Mouse (Mus musculus) forebrain, embryonic 11.5 days (tissue): ENCODE measurements around the gene Scgb2b3. TPM values are rescaled to one million over a fixed set of nuclear protein-coding genes. Genes with fewer than 3 reads are reported as not detected.

Source experiments
- ATAC-seq: fragments of 200-750 bp; cut with Nextera tagmentation; replicated peaks from 2 replicates; pipeline ENCODE4 v1.8.0; 2017; ENCODE audit warnings: moderate TSS enrichment; ENCODE audit not compliant: low FRiP score
- DNase-seq: peaks from one replicate; pipeline ENCODE4 v3.0.0-alpha.2; 2017; ENCODE audit warnings: low spot score
- H3K27ac ChIP-seq: fragments of 300-500 bp; sonication (generic); 2 replicates; pipeline ENCODE4 v1.5.1; 2014; ENCODE audit warnings: low read depth, low read length
- H3K27me3 ChIP-seq: fragments of 300-500 bp; sonication (generic); 2 replicates; pipeline ENCODE4 v1.6.1; 2014; ENCODE audit warnings: mild to moderate bottlenecking, low read length, mixed read lengths; ENCODE audit not compliant: control insufficient read depth, insufficient read depth
- H3K36me3 ChIP-seq: fragments of 300-500 bp; sonication (generic); 2 replicates; pipeline ENCODE4 v1.6.1; 2014; ENCODE audit warnings: mild to moderate bottlenecking, low read length, moderate library complexity, mixed read lengths; ENCODE audit not compliant: control insufficient read depth, insufficient read depth
- H3K4me1 ChIP-seq: fragments of 300-500 bp; sonication (generic); replicated peaks from 2 replicates; pipeline ENCODE4 v1.6.1; 2014; ENCODE audit warnings: low read length, mixed read lengths; ENCODE audit not compliant: control insufficient read depth, insufficient read depth
- H3K4me2 ChIP-seq: fragments of 300-500 bp; sonication (generic); 2 replicates; pipeline ENCODE4 v1.6.1; 2014; ENCODE audit warnings: low read depth, mild to moderate bottlenecking, low read length, moderate library complexity, mixed read lengths; ENCODE audit not compliant: severe bottlenecking
- H3K4me3 ChIP-seq: fragments of 300-500 bp; sonication (generic); 2 replicates; pipeline ENCODE4 v1.5.1; 2014; ENCODE audit warnings: low read depth, low read length
- H3K9ac ChIP-seq: fragments of 300-500 bp; sonication (generic); 2 replicates; pipeline ENCODE4 v1.6.1; 2014; ENCODE audit warnings: low read length
- H3K9me3 ChIP-seq: fragments of 300-500 bp; sonication (generic); 2 replicates; pipeline ENCODE4 v1.6.1; 2016; ENCODE audit warnings: low read length, mixed read lengths; ENCODE audit not compliant: control insufficient read depth
- WGBS: fragments of 180-500 bp; shearing (Covaris S2); extraction: QIAGEN DNeasy Blood & Tissue Kit; methylation state at CpG from one replicate; pipeline ENCODE4 v1.1.7; 2014; 5-methylcytosine and 5-hydroxymethylcytosine counted together
- polyA plus RNA-seq: library from polyadenylated mRNA; unstranded; fragments of >200 nt; fragmentation: Nextera tagmentation; extraction: Ambion mirVana; gene quantifications from 2 replicates; pipeline ENCODE4 v1.2.1, GENCODE M21; 2014

Scgb2b3 gene
- polyA plus RNA-seq, result not detected in 2 replicates

DNA sequence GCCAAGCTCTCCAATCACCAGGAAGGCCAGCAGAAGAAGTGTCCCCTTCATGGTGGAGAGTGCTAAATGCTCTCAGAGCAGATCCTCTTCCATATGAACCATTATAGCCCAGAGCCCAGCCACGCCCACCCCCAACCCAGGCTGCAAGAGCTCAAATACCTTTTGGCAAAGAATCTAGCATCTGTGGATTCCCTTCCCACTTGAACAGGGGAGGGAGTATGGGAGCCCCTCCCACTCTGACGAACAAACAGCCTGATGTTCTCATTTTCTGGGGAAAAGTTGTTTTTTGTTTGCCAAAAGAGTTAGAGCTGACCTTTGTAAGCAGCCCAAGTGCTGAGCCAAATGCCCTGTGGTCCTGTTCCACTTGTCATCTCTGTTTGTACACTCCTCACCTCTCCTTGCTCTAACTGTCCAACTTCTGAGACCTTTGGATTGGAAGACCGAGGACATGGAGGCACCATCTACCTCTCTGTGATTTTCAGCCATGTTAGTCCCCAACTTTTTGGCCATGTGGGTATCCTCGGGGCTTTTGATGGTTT, at the start of gene Scgb2b3:
TSS of gene Scgb2b3 (minus strand) at position 51 of the 539 bp plus-strand sequence.
- ATAC-seq, result no peak
- Histone ChIP-seq H3K36me3 (no peaks in the 10 kb centered on the region), H3K9ac (no peak within 1 kb of the TSS), H3K4me2 (no peak within 1 kb of the TSS), H3K4me1 (no peaks in the 10 kb centered on the region), H3K27me3 (no peaks in the 10 kb centered on the region), H3K4me3 (no peak within 1 kb of the TSS), H3K9me3 (peaks cover 15% of the 10 kb centered on the region), H3K27ac (no peak within 1 kb of the TSS)
- DNase-seq, result no peak
- 68% methylated on average over 4 of the region's 4 CpGs for WGBS

- DNase-seq (no peak), ATAC-seq (no peak)
- H3K9ac ChIP-seq, result no peak within 1 kb of the TSS
- 75% methylated on average over 3 of the region's 3 CpGs for WGBS
- no peak within 1 kb of the TSS for H3K27ac ChIP-seq
- peaks cover 18% of the 10 kb centered on the region for H3K9me3 ChIP-seq
- no peaks in the 10 kb centered on the region for H3K4me1 ChIP-seq
- no peaks in the 10 kb centered on the region for H3K27me3 ChIP-seq
- no peak within 1 kb of the TSS for H3K4me3 ChIP-seq
- no peaks in the 10 kb centered on the region for H3K36me3 ChIP-seq
- H3K4me2 ChIP-seq, result no peak within 1 kb of the TSS
Observed at GRCm38 (mm10) chr7:31375292-31375691, 13.4 kb upstream of the Scgb2b3 start, which contains the start of gene Scgb1b3. Gene Scgb1b3 (plus strand): TSS chr7:31375592.

Other genes starting within 250 kb of the Scgb2b3 start
- 0.29 and 0.39 TPM in 2 replicates for gene Hpn, start 246.8 kb downstream of the Scgb2b3 start, polyA plus RNA-seq
- 0.84 and 1.2 TPM in 2 replicates for gene Scn1b, start 235.1 kb downstream of the Scgb2b3 start, polyA plus RNA-seq
- 133 and 135 TPM in 2 replicates for gene Gramd1a, start 206.2 kb downstream of the Scgb2b3 start, polyA plus RNA-seq
- not detected in 2 replicates for gene Scgb2b2, start 71.6 kb downstream of the Scgb2b3 start, polyA plus RNA-seq
- not detected in 2 replicates for gene Scgb1b2, start 70.3 kb downstream of the Scgb2b3 start, polyA plus RNA-seq
- not detected in 2 replicates for gene Scgb1b3, start 13.5 kb upstream of the Scgb2b3 start, polyA plus RNA-seq